Mouse (Mus musculus) hematopoietic stem cell, adult 5-6 weeks (primary cell): ENCODE results near the gene Enpp5. TPM values are rescaled to one million over a fixed set of nuclear protein-coding genes. Genes with fewer than 3 reads are reported as not detected.

Experiments used
- ATAC-seq, 2 experiments: fragments of 125-278 bp in 1 of 2; replicated peaks in 1 of 2; 2 replicates each; pipeline ENCODE4 v1.8.0; 2016 to 2017; ENCODE audit warnings: inconsistent platforms in 2 of 2, mild to moderate bottlenecking in 2 of 2, moderate number of reproducible peaks in 2 of 2, low read depth in 1 of 2, moderate TSS enrichment in 1 of 2; ENCODE audit not compliant: low FRiP score in 2 of 2, poor library complexity in 2 of 2, severe bottlenecking in 2 of 2, insufficient read depth in 1 of 2, low TSS enrichment in 1 of 2
- total RNA-seq: library from RNA; stranded (forward); fragments of 172-1452, 232-1000 nt; gene quantifications from 2 replicates; pipeline ENCODE4 v1.2.3, GENCODE M21; 2017

Gene Enpp5
- total RNA-seq, 1 experiment from 2014 or later, result 34.1 TPM

- ATAC-seq, result no peak
Measured at GRCm38 (mm10) chr17:44077146-44077842, 1.3 kb upstream of the Enpp5 start.

- no peak for ATAC-seq
Measured at GRCm38 (mm10) chr17:44077843-44078160, 811 bp upstream of the Enpp5 start.

GRCm38 (mm10) chr17:44083156-44083555 lies 4.5 kb downstream of the Enpp5 start:
- no peak for ATAC-seq

- ATAC-seq, result peak in 1 of 2 experiments; percentile 21; a peak in 1 of 4 replicates
Measured at GRCm38 (mm10) chr17:44088226-44088625, 9.6 kb downstream of the Enpp5 start.

GRCm38 (mm10) chr17:44090916-44091315 lies 12.3 kb downstream of the Enpp5 start:
- ATAC-seq, result no peak

GRCm38 (mm10) chr17:44091512-44091911 lies 12.9 kb downstream of the Enpp5 start:
- ATAC-seq, result no peak

GRCm38 (mm10) chr17:44100486-44100885 lies 21.9 kb downstream of the Enpp5 start:
- ATAC-seq, result no peak

GRCm38 (mm10) chr17:44100906-44101305 lies 22.3 kb downstream of the Enpp5 start:
- no peak; a peak in 1 of 4 replicates for ATAC-seq

- ATAC-seq, result no peak
Measured at GRCm38 (mm10) chr17:44101961-44102360, 23.3 kb downstream of the Enpp5 start.

GRCm38 (mm10) chr17:44105287-44106138 lies 26.9 kb downstream of the Enpp5 start, which contains the start of gene Enpp4:
Enpp4 (minus strand) TSS chr17:44105809.
- ATAC-seq, result peak; percentile 95 to 96

GRCm38 (mm10) chr17:44108331-44108730 lies 29.7 kb downstream of the Enpp5 start:
- no peak for ATAC-seq

GRCm38 (mm10) chr17:44116584-44116983 lies 38.0 kb downstream of the Enpp5 start:
- no peak for ATAC-seq

GRCm38 (mm10) chr17:44117721-44118120 lies 39.1 kb downstream of the Enpp5 start:
- ATAC-seq, result no peak

GRCm38 (mm10) chr17:44118231-44118630 lies 39.6 kb downstream of the Enpp5 start:
- no peak for ATAC-seq

GRCm38 (mm10) chr17:44121366-44122100 lies 42.9 kb downstream of the Enpp5 start:
- ATAC-seq, result peak; percentile 58 to 68

- ATAC-seq, result peak; percentile 49 to 50; a peak in 2 of 4 replicates
Measured at GRCm38 (mm10) chr17:44129092-44129750, 50.6 kb downstream of the Enpp5 start.

GRCm38 (mm10) chr17:44130429-44130828 lies 51.8 kb downstream of the Enpp5 start:
- peak; percentile 60 to 71; a peak in 3 of 4 replicates for ATAC-seq
